Mouse (Mus musculus) cerebellum, postnatal 10 days (tissue): ENCODE measurements at regions not wholly inside any gene's neighbourhood (a gene's known extent, or its start where the extent isn't known, plus 50 kb on each side); places are given as distances from the start of the nearest gene placed in this dataset.

Experiments used
- DNase-seq, 2 experiments: peaks; one replicate each; pipeline ENCODE4 v3.0.0; 2021; ENCODE audit warnings: mixed read lengths in 2 of 2

DNA sequence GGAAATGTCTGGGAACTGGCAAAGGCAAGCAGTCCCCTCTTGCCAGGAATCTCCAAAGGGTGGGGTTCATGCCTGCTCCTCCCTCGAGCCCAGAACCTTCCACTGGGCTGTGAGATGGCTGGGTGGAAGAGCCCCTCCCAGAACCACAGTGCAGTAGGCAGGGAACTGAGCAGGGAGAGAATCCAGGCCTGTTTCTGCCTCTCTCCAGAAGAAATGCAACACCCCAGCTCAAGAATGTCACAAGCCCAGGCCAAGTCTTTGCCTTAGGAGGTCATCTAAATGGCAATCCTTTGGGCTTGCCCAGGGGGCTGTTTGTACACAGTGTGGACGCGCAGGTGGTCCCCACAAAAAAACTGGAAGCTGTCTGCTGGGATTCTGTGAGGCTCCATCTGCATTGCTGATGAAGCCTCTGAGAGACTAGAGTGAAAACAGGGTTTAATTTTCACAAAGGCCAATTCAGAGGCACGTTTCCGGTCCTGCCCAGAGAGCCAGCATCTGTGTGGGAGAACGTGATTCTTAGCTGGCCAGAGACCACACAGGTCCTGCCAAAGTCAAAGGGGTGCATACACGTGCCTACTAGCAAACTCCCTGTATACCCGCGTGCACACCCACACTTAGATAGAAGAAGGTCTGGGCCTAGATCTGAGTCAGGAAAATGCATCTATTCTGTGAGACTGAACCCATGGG lies 129.0 kb downstream of the Hmg20a start:
- no peak for DNase-seq

DNA sequence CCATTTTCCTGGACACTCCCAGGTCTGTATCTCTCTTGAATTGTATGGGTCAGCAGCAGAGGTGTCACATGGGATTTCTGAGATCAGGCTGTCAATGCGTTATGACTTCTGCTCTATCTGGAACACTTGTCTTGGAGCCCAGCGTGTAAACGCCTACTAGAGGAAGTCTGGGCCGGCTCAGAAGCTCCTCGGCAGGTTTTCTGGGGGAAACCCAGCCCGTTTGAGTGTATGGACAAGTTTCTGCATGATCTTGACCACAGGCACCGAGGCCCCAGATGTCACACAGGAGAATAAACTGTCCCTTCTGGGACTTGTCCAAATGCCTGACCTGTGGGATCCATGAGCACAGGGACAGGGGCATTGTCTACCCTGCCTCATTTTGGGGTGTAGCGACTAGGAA lies 131.4 kb downstream of the Hmg20a start:
- DNase-seq, result no peak

DNA sequence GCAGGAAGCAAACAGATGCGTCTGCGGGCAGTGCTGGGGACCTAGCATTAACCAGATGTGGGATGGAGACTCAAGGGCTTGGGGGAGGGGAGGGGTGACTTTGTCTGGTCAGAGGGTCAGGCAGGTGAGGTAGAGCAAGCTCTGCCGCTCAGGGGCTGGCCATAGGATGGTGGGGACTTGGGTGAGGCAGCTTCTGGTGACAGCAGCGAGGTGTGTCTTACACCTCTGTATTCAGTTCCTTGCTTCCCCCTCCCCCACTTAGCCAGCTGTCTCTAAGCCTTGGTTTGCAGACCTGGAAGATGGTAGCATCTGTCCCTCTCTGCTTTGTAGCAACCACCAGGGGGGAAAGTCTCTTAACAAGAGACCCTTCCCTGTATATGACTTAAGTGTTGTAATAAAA lies 131.8 kb downstream of the Hmg20a start:
- DNase-seq, result peak in 1 of 2 experiments; percentile 28

DNA sequence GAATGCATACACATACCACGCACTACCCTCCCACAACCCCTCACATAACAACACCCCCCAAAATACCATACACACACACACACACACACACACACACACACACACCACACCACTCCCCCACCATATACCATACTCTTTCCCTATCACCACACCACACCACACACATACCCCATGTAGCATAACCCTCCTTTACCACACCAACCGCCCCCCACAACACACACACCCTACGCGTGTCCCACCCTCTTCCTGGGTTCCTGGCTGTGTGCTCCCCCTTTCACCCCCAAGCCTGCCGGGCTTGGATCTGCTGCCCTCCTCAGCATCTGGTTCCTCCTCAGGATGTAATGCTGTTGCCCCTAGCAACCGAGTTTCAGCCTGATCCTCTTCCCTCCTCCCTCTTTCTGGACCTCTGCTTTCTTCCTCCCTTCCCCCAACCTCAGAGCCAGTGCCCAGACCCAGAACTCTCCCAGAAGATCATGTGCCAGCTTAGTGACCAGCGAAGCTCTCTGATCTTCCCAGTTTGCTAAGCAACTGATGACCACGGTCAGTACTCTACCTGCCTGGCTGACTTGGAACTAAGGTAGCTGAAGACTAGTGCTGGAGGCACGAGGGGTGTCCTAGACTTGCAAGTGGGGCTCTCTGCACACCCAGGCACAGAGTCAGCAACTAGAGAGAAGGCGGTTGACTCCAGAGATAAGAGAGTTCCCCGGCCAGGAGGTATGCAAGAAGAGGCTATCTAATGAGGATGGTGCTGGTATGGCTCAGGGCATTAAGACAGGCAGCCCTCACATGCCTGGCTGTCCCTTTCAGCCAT lies 133.2 kb downstream of the Hmg20a start:
- peak; percentile 77 to 79 for DNase-seq

DNA sequence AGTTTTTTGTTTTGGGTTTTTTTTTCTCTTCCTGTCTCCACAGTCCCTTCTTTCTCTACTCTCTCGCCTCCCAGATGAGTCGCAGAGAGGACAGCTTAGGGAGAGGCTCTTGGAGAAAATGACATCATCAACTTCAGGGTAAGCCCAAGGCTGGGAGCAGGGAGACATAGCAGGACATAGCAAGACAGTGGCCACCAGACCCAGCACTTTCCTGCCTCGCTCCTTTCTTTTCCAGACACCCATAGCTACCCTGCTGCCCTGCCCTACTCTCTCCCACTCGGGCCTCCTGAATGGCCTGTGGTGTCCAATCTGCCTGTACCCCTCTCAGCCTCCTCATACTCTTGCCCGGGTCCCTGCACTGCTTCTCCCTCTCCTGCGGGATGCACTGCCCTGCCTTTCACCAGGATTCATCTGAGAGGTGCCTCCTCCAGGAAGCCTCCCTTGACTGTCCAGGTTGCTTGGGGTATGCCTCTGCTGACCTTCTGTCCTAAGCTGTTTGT lies 133.8 kb downstream of the Hmg20a start:
- DNase-seq, result peak in 1 of 2 experiments; percentile 35

DNA sequence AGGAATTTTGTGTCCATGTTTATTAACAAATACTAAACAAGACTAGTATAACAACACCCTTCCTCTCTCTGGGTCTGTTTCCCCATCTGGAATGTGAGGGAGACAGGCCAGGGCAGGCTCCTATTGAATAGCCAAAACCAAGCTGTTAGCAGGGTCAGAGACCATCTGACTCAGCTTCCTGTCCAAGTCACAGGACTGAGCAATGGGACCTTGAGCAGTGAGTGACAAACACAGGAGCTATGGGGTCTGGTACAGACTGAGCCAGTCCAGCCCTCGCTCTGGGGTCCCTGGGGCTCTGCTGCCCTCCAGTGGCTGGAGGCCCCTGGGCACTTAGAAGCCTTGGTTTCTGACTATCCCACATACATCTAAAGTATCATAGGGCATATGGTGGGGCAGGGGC lies 134.4 kb downstream of the Hmg20a start:
- peak; percentile 90 to 93 for DNase-seq

DNA sequence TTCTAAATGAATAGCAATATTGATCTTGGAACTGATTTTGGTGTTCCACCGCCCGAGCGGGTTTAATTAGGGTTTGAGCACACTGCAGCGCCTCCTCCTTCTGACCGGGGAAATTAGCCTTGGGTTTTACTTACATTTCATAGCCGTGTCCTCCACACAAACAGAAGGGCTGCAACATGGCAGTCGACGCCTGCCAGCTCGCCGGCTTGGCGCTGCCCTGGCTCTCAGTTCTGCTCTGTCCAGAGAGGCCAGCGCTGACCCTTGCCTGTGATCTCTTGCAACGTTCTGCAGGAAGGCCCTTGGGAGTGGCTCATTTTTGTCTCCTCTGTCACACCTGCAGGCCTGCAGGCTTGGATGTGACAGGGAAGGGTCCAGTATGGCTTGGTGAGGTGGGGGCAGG lies 135.2 kb downstream of the Hmg20a start:
- peak; percentile 86 to 89 for DNase-seq

DNA sequence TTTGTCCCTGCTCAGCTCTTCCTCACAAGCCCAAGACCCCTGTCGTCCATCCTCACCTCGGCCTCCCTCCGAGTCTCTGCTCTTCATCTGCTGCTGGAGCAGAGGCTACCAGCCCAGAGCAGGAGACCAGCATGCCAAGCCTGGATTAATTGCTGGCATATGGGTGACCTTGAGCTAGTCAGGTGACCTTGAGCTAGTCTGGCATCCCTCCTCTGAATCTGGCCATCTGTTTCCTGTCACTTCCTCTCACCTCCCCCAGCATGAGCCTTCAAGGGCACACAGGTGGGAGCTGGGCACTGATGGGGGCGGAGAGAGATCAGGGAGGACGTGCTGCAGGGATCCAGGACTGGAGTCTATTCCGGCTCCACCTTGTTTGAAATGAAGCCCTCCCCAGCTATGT lies 135.7 kb downstream of the Hmg20a start:
- DNase-seq, result peak; percentile 89

DNA sequence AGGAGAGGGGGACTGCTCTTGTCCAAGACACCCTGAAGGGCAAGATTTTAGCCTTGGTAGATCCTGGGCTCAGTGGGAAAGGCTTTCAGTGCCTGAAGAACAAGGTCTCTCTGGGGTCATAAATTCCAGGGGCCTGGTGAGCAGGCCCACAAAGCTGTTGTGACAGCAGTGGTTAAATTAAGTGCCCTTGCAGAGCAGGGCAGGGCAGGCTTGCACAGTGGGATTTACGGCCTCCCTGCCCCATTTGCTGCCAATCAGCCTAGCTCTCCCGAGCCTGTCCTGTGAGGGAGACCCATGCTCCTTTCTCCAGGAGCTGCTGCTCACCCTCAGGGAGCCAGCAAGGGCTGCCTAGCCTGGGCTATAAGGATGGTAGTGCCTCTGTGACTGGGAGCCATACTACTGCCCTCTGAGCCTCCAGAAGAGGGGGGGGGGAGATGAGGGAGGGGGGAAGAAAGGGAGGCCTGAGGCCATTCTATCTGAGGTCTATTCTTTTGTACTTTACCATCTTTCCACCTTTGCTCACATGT lies 141.3 kb downstream of the Hmg20a start:
- no peak for DNase-seq

DNA sequence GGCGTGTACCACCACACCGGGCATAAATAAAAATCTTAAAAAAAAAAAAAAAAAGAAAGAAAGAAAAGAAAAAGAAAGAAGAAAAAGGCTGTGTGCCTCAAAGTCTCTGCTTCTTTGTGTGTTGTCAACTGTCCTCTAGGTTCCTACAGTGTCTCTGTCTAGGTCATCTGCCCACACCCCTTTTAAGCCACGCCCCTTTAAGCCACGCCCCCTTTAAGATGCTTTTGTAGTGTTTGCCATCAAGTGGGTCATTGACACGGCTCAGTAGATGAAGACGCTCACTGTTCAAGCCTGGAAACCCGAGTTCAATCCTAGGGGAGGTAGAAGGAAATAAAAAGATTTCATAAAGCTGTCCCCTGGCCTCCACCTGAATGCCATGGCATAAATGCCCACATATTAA lies 144.0 kb downstream of the Hmg20a start:
- DNase-seq, result no peak

DNA sequence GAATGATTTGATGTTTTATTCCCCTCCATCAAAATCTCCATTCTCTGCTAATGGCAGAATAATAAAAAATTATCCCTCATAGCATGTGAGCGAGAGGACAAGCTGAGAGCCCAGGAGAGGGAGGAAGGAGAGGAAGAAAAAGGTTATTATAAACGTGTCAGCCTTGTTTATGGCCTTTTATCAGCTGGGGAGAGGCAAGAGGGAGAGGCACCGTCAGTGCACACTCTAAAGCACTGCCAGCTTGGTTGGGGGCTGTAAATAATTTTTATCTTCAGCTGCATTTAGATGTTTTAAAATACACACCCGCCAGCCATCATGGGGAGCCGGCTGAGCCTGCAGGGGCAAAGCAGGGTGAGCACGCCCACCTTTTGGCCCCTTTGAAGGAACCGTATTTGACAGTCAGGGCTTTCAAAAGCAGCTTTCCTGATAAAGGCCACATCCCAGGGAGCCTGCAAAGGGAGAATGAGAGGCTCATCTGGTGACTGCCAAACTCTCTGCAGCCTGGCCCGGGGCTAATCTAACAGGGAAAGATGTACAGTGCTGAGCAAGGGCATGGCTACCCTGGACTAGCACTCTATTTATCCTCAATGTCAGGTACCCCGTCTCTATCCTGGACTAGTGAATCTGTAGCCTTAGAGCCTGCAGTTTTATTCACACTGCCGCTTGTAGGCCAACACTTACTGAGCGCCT lies 145.8 kb downstream of the Hmg20a start:
- no peak for DNase-seq
